Comparison of ENCODE assay signal across 8 mouse cellular contexts in the genomic region with DNA sequence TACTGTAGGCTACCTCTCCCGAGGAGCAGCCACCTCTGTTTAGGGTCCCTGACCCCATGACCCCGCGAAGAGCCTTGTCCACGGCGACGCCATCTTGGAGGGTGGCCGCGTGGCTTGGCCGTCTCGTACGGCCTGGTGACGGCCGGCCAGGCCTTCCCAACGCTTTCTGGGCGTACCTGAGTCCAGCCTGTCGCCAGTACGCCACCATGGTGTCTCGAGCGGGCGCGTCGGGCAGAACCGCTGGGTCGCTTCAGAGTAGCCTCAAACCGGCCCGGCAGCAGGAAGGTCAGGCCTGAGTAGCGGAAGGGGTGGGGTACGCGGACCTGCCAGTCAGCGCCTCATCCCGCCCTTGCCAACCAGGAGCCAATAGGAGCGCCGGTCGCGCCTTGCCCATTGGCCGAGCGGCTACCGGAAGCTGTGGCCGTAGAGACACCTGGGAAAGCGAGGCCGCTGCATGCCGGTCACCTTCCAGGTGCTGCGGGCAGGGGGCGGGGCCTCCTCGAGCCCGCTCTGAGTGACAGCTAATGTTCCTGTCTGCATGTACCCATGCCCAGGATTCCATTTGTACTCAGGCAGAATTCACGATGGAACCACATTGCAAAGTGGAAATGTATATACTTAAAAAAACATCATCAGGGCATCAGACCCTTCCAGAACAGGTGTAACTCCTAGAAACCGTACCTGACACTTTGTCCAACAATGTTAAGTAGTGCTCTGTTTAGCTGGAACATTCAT. TPM values are rescaled to one million over a fixed set of nuclear protein-coding genes. Genes with fewer than 3 reads are reported as not detected.
DNase-seq lines count a peak whose midpoint lies in the region; ATAC-seq lines count a peak whose summit lies in the region.

Gene Atp5e (minus strand): TSS at position 317 of the 735 bp plus-strand sequence.

- no peaks in the 10 kb centered on the region for H3K27me3 ChIP-seq in hindbrain, embryonic 15.5 days

- H3K36me3 ChIP-seq in hindbrain, embryonic 15.5 days = peaks cover 38% of the 10 kb centered on the region

- H3K9ac ChIP-seq in hindbrain, embryonic 15.5 days = peak within 1 kb of the TSS; percentile 73

- H3K27ac ChIP-seq in hindbrain, embryonic 15.5 days (replicated peaks) = peak within 1 kb of the TSS; percentile 74

- H3K9me3 ChIP-seq in hindbrain, embryonic 15.5 days = no peaks in the 10 kb centered on the region

- H3K4me2 ChIP-seq in hindbrain, embryonic 15.5 days = peak within 1 kb of the TSS; percentile 88

- DNase-seq in R1 (ENCODE audit: low read depth, low spot score) = peak; percentile 96
- DNase-seq in cerebellum, postnatal 25 days = peak; percentile 98
- peak; percentile 96 to 98 for DNase-seq in frontal cortex, postnatal 36 days (ENCODE audit: low spot score in 2 of 2)
- DNase-seq in left cerebral cortex, adult 11 months (ENCODE audit: low spot score) = peak; percentile 96
- peak; percentile 97 to 98 for DNase-seq in lung, postnatal 4 days
- DNase-seq in retina, postnatal 7 days (ENCODE audit: low read depth, low spot score) = peak; percentile 81
- peak; percentile 93 for DNase-seq in urinary bladder, adult 2 months (ENCODE audit: low spot score)

- 2% methylated on average over 48 of the region's 48 CpGs for WGBS in hindbrain, embryonic 15.5 days

- peaks cover 18% of the 10 kb centered on the region for H3K4me1 ChIP-seq in hindbrain, embryonic 15.5 days (replicated peaks)

- peak within 1 kb of the TSS; percentile 66 for H3K4me3 ChIP-seq in hindbrain, embryonic 15.5 days

- ATAC-seq in hindbrain, embryonic 15.5 days (ENCODE audit: low FRiP score, low read depth) = peak; percentile 100

RNA-seq across cellular contexts. Expression of gene Atp5e, which starts in this region (rescaled TPM):
- 799 and 873 TPM in 2 replicates for polyA plus RNA-seq in hindbrain, embryonic 15.5 days (2015; fragmentation: Nextera tagmentation; extraction: Ambion mirVana)
- polyA plus RNA-seq in urinary bladder, adult 2 months (2012; rRNA removed) = 620 and 635 TPM in 2 replicates

Comparison
In these comparisons a context has a peak if more than half of its experiments do, and no peak if none do; other contexts are left out.
1. Peak in every context shown above with its lines: DNase-seq, ATAC-seq, H3K4me3 ChIP-seq and H3K27ac ChIP-seq.